13 mouse cellular contexts compared by ENCODE assay signal in genomic region chr8:88177291-88177690, GRCm38 (mm10).
"Had no signal": no experiment of that assay in that cellular context is flagged by ENCODE, and none has a peak within 500 bp of the region (broad histone marks: within the 10 kb centered on the region; RNA-seq: fewer than 3 reads in every experiment).

No protein-coding gene starts in this region.

- H3K27ac ChIP-seq: kidney, postnatal 0 days; limb, embryonic 13.5 days; liver, embryonic 14.5 days; neural tube, embryonic 15.5 days; stomach, embryonic 15.5 days had no signal

- H3K36me3 ChIP-seq: stomach, embryonic 15.5 days had no signal

- H3K4me3 ChIP-seq: limb, embryonic 13.5 days; myocyte; neural tube, embryonic 15.5 days; stomach, embryonic 15.5 days had no signal

- DNase-seq: kidney, postnatal 36 days; left cerebral cortex, postnatal 4 days; lung, adult 18-20 months; lung, postnatal 36 days; midbrain, embryonic 14.5 days; spleen, adult 18-20 months; thymus, postnatal 4 days had no signal

- H3K4me1 ChIP-seq: limb, embryonic 13.5 days; neural tube, embryonic 15.5 days; stomach, embryonic 15.5 days had no signal

- H3K9me3 ChIP-seq: limb, embryonic 13.5 days; neural tube, embryonic 15.5 days; stomach, embryonic 15.5 days had no signal

- H3K27me3 ChIP-seq: limb, embryonic 13.5 days; neural tube, embryonic 15.5 days; stomach, embryonic 15.5 days had no signal
